Mouse (Mus musculus) hematopoietic stem cell, adult 5-6 weeks (primary cell): ENCODE measurements around the gene H6pd. TPM values are rescaled to one million over a fixed set of nuclear protein-coding genes. Genes with fewer than 3 reads are reported as not detected.

ENCODE experiments used
- ATAC-seq, 2 experiments: fragments of 125-278 bp in 1 of 2; replicated peaks in 1 of 2; 2 replicates each; pipeline ENCODE4 v1.8.0; 2016 to 2017; ENCODE audit warnings: inconsistent platforms in 2 of 2, mild to moderate bottlenecking in 2 of 2, moderate number of reproducible peaks in 2 of 2, low read depth in 1 of 2, moderate TSS enrichment in 1 of 2; ENCODE audit not compliant: low FRiP score in 2 of 2, poor library complexity in 2 of 2, severe bottlenecking in 2 of 2, insufficient read depth in 1 of 2, low TSS enrichment in 1 of 2
- total RNA-seq: library from RNA; stranded (forward); fragments of 172-1452, 232-1000 nt; gene quantifications from 2 replicates; pipeline ENCODE4 v1.2.3, GENCODE M21; 2017

H6pd gene
- total RNA-seq, 1 experiment from 2014 or later, result 26.6 TPM

DNA sequence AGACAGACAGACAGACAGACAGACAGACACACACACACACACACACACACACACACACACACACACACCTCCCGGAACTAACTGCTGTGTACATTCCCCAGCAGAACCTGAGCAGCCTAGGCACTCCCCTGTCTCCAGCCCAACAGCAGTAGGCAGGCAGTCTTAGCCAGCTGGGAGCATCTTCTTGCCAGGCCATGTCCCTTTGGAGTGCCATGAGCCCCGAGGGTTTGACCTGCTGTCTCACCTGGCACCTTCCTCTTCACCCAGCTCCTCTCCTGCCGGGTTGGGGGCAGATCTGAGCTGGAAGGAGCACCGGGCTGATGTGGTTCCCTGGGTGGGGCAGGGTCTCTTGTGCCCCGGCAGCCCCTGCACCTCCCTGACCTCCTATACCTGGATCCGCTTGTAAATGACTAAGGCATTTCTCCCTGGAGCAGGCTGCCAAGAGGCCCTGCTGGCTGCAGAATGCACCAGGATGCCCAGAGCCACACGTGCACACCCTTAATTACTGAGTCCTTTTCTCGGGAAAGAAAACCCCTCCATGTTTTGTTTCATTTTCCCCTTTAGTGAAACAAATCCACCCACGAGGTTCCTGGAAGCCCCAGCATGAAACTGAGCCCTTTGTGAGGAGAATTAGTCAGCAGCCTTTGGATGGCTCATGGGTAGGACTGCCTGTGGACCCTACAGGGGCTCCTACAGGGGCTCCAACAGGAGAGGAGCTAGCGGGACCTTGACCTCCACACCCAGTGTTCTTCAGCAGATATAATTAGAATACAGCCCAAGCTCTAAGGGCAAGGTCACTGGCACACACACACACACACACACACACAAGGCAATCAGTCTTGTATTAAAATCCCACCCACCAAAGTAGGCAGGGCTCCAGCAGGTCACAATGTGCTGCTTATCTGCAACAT, 65.7 kb downstream of the H6pd start:
- no peak for ATAC-seq

DNA sequence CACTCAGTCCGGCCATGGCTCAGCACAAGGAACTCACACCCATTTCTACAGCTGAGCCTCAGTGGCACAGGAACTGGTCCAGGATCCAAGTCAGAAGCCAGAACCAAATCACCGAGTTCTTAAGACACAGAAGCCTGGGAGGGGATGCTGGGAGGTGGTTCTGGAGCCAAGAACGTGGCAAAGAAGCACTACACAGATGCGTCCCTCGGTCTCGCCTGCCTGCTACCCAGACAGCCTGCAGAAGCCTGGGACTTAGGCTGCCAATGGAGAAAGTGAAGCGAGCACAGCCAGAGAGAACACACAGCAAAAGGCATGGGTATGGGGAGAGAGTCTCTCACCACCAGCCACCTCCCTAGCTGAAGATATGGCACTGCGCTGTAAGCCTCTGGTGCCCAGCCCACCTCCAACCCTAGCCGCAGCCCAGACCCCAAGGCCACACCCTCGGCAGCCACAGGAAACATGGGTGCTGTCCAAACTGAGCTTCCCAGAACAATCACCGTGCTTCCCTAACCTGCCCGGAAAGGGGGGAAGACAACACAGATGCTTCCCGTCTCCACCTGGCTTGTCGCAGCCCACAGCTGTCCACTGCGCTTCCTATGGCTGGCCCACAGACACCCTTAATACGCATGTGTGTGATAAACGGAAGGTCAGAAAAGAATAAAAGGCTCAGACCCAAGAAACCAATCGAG, 67.6 kb downstream of the H6pd start:
- peak; percentile 61 to 71 for ATAC-seq

DNA sequence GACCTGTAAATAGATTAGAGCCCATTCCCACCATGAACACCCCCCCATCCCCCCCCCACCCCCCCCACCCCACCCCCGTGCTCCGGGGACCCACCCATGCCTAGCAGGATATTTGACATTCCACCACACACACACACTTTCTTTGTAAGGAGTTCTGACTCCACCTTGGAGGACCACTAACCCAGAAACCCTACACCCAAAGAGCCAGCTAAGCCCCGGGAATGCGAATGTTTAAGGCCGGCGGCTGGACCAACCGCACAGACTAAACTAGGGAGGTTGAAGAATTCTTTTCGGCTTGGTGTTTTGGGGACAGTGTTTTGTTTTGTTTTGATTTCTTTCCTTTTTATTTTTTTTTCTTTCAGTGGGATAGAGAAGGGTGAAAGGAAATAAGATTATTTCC, 70.1 kb downstream of the H6pd start:
- ATAC-seq, result no peak

DNA sequence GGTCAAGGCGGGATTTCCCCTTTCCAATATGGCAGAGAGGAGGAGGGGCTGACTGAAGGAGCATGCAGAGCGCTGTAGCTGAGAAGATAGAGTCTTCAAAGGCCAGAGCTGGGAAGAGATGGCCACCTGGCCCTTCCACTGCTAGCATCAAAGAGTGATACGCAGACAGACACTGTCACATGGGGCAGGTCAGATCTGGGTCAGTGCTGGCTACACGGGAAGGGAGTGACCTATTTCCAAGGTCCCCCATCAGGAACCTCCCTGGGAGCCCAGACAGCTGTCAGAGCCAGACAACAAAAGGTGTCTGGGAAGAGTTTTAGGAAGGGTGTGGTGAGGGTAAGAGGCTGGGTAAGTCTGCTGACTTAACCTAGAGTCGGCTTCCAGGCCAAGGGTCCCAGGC, 71.9 kb downstream of the H6pd start:
- ATAC-seq, result no peak

DNA sequence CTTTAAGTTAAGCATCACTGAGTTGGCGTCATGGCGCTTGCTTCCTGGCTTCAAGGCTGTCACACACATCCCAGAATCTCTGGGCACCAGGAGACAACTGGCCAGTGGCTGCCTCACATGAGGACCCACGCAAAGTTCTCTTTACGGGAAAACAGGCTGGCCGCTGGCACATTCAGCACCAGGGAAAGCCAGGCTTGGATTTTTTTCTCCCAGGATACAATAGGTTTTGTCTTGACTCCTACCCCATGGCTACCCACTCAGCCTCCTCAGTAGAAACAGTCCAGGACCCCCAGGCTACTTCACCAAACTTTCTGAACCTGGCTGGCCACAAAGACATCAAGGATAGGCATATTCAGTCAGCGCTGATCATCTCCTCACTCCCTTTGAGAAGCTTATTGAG, 73.4 kb downstream of the H6pd start:
- ATAC-seq, result no peak

DNA sequence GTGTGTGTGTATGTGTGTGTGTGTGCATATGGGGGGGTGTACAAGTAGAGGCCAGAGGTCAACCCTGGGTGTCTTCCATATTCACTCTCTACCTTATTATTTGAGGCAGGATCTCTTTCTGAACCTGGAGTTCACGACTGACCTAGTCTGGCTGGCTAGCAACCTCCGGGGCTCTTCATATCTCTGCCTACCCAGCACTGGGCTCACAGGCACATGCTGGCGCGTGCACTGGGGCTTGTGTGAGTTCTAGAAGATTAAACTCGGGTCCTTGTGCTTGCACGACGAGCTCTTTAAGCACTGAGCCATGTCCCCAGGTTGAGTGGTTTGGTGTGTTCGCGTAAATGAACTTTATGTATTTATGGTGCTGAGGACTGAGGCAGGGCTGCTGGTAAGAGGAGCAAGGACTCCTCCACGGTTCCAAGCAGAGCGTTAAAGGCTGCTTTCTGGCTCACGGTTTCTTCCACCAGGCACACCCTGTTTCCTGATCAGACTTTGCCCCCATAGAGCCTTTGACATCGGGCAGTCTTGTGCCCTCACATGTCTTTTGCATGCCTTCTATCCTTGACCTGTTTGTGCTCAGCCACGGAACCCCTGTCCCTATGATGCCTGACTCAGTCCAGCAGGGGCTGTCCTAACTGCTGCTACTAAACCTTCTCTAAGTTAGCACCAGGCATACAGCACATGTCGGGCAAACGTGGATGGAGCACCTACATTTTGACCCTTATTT, 75.1 kb downstream of the H6pd start:
- ATAC-seq, result no peak

DNA sequence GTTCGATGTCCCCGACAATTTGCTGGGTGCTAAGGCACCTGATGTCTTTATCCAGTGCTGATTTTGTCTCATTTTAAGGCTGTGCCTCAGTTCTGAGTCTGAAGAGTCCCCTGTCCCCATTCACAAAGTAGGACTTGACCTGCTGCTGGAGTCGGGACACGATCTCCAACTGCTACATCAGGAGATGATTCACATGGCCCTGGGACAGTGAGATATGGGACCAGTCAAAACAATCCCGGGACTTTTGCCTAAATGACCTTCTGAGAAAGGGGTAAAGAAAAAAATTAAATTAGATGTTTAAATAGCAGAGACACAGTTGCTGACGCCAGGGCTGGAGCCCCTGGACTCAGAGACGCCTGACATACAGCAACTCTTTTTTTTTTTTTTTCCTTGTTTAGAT, 75.8 kb downstream of the H6pd start:
- no peak for ATAC-seq

DNA sequence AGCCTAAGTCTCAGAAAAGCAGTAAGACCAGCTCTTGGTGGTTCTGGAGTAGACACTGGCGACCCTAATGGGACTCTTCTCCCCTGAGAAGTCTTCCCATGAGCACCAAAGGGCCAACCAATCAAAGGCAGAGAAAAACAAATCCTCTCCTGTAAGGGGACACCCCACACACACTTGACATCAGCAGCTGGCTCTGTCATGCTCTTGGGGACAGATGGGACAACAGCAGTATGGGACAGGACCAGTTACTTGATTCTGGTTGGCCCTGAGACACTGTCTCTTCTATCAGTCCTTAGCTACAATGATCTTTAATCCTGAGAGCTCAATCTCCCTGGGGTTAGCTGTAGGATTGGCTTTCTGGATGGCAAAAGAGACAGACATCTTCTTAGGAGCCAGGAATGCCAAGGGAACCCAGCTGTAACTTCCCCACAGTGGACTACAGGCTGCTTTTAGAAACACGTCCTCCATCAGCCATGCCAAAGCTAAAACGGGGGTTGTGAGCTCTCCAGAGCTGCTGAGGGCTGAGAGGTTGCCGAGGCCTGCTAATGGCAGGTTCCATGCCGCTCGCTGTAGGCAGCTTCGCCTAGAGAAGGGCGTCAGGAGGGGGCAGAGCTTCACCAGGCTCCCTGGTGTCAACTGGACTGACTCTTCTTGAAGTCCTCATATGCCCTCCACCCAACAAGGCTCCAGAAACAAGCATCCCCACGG, 76.6 kb downstream of the H6pd start:
- no peak for ATAC-seq

DNA sequence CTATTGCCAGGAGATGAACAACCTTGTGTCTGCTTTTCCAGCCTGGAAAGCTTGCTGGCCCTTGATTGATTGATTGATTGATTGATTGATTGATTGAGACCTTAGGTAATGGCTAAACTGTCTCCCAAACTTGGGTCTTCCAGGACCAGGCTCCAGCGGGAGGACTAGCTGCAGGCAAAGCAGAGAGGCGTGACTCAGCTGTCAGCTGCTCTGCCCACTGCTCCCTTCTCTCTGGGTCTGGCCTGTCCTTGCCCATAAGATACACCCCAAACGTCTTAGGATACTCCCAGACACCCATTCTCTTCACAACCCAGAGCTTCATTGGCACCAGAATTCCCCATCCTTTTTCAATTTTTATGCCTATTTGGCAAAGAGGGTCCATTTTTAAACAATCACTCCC, 78.1 kb downstream of the H6pd start:
- no peak for ATAC-seq

Other genes with a start within 250 kb of the H6pd start
- 5.1 and 11.2 TPM in 2 replicates for gene Slc25a33, start 234.7 kb downstream of the H6pd start, total RNA-seq
- 0.30 TPM in 1 of 2 replicates, not detected in the other for gene Spsb1, start 54.0 kb downstream of the H6pd start, total RNA-seq
- gene Gpr157, start 78.3 kb upstream of the H6pd start, total RNA-seq, result 4.0 and 5.7 TPM in 2 replicates
- not detected in 2 replicates for gene Slc2a5, start 110.3 kb upstream of the H6pd start, total RNA-seq
- not detected in 2 replicates for gene Slc2a7, start 139.9 kb upstream of the H6pd start, total RNA-seq
- gene Car6, start 192.3 kb upstream of the H6pd start, total RNA-seq, result not detected in 2 replicates
- gene Eno1, start 227.7 kb upstream of the H6pd start, total RNA-seq, result 133 and 179 TPM in 2 replicates